In genomic region chr15:83464905-83465650, GRCm38 (mm10) we compare ENCODE assay signal across 8 mouse cellular contexts. TPM values are rescaled to one million over a fixed set of nuclear protein-coding genes. Genes with fewer than 3 reads are reported as not detected.
DNase-seq lines count a peak whose midpoint lies in the region; ATAC-seq and TF ChIP-seq lines count a peak whose summit lies in the region.

No protein-coding gene starts in this region.

- TF ChIP-seq CTCF in lung, embryonic 14.5 days (IDR thresholded peaks at IDR 0.05; ENCODE audit: low read depth): peak; percentile 44

- H3K27ac ChIP-seq in lung, embryonic 14.5 days (ENCODE audit: low read depth): no peak overlapping the region
- H3K27ac ChIP-seq in embryonic facial prominence, embryonic 10.5 days (replicated peaks): peak overlapping the region; percentile 89
- no peak overlapping the region for H3K27ac ChIP-seq in hindbrain, embryonic 15.5 days (replicated peaks)

- H3K36me3 ChIP-seq in lung, embryonic 14.5 days (ENCODE audit: insufficient read depth): no peaks in the 10 kb centered on the region
- no peaks in the 10 kb centered on the region for H3K36me3 ChIP-seq in embryonic facial prominence, embryonic 10.5 days (replicated peaks)
- H3K36me3 ChIP-seq in hindbrain, embryonic 15.5 days: no peaks in the 10 kb centered on the region

- H3K27me3 ChIP-seq in lung, embryonic 14.5 days (ENCODE audit: insufficient read depth, low read length): no peaks in the 10 kb centered on the region
- H3K27me3 ChIP-seq in embryonic facial prominence, embryonic 10.5 days (replicated peaks; ENCODE audit: low read depth, poor library complexity, severe bottlenecking): no peaks in the 10 kb centered on the region
- 0 out of 2 replicates have a peak, but pooled peaks cover 5% of the 10 kb centered on the region for H3K27me3 ChIP-seq in hindbrain, embryonic 15.5 days

- H3K9me3 ChIP-seq in lung, embryonic 14.5 days (ENCODE audit: low read depth, low read length): no peaks in the 10 kb centered on the region
- no peaks in the 10 kb centered on the region for H3K9me3 ChIP-seq in embryonic facial prominence, embryonic 10.5 days
- no peaks in the 10 kb centered on the region for H3K9me3 ChIP-seq in hindbrain, embryonic 15.5 days

- H3K4me2 ChIP-seq in lung, embryonic 14.5 days: peak overlapping the region; percentile 46
- peak overlapping the region; percentile 92 for H3K4me2 ChIP-seq in hindbrain, embryonic 15.5 days

- WGBS in lung, embryonic 14.5 days: 72% methylated on average over 19 of the region's 19 CpGs
- 77% methylated on average over 19 of the region's 19 CpGs for WGBS in embryonic facial prominence, embryonic 10.5 days
- 79% methylated on average over 19 of the region's 19 CpGs for WGBS in hindbrain, embryonic 15.5 days

- H3K4me1 ChIP-seq in lung, embryonic 14.5 days (ENCODE audit: insufficient read depth): peaks cover 8% of the 10 kb centered on the region; the same call in 1 of the 2 replicates
- peaks cover 21% of the 10 kb centered on the region for H3K4me1 ChIP-seq in embryonic facial prominence, embryonic 10.5 days
- H3K4me1 ChIP-seq in hindbrain, embryonic 15.5 days (replicated peaks): peaks cover 18% of the 10 kb centered on the region

- peak overlapping the region; percentile 75 for H3K4me3 ChIP-seq in lung, embryonic 14.5 days (ENCODE audit: low read depth, low read length)
- peak overlapping the region; percentile 80 for H3K4me3 ChIP-seq in embryonic facial prominence, embryonic 10.5 days
- peak overlapping the region; percentile 79 for H3K4me3 ChIP-seq in hindbrain, embryonic 15.5 days

- DNase-seq in lung, embryonic 14.5 days: no peak
- no peak for DNase-seq in lung, postnatal 4 days
- DNase-seq in embryonic facial prominence, embryonic 10.5 days (ENCODE audit: low spot score): no peak
- no peak for DNase-seq in frontal cortex, postnatal 25 days (ENCODE audit: low spot score in 2 of 2)
- no peak for DNase-seq in cerebellum, adult 8-10 months
- no peak for DNase-seq in layer of hippocampus, adult 9-10 months (ENCODE audit: low spot score)

- H3K9ac ChIP-seq in lung, embryonic 14.5 days: no peak overlapping the region
- H3K9ac ChIP-seq in hindbrain, embryonic 15.5 days: no peak overlapping the region

- no peak for ATAC-seq in lung, embryonic 14.5 days (ENCODE audit: insufficient read depth)
- no peak for ATAC-seq in hindbrain, embryonic 15.5 days (ENCODE audit: low FRiP score, low read depth)
- ATAC-seq in megakaryocyte progenitor cell, adult 5-6 weeks (replicated peaks; ENCODE audit: poor library complexity): peak; percentile 27

RNA-seq across cellular contexts. Expression of gene Pacsin2, which starts 0.7 kb away (rescaled TPM):
- 62.3 and 63.8 TPM in 2 replicates for polyA plus RNA-seq in lung, embryonic 14.5 days (2014; fragmentation: Nextera tagmentation; extraction: Ambion mirVana)
- 60.7 and 61.7 TPM in 2 replicates for polyA plus RNA-seq in embryonic facial prominence, embryonic 10.5 days (2016; fragmentation: Nextera tagmentation; extraction: Ambion mirVana)
- 27.6 and 31.7 TPM in 2 replicates for polyA plus RNA-seq in hindbrain, embryonic 15.5 days (2015; fragmentation: Nextera tagmentation; extraction: Ambion mirVana)
- 40.0 and 47.4 TPM in 2 replicates for total RNA-seq in megakaryocyte progenitor cell, adult 5-6 weeks (2015)
- 71.7 and 101 TPM in 2 replicates for total RNA-seq in megakaryocyte progenitor cell, adult 5-6 weeks (2017)

RNA-seq across cellular contexts. Expression of gene Ttll1, which starts 45.6 kb away (rescaled TPM):
- 13.8 and 15.1 TPM in 2 replicates for polyA plus RNA-seq in lung, embryonic 14.5 days (2014; fragmentation: Nextera tagmentation; extraction: Ambion mirVana)
- 30.9 and 32.6 TPM in 2 replicates for polyA plus RNA-seq in embryonic facial prominence, embryonic 10.5 days (2016; fragmentation: Nextera tagmentation; extraction: Ambion mirVana)
- 108 and 122 TPM in 2 replicates for polyA plus RNA-seq in hindbrain, embryonic 15.5 days (2015; fragmentation: Nextera tagmentation; extraction: Ambion mirVana)
- 6.2 and 7.6 TPM in 2 replicates for total RNA-seq in megakaryocyte progenitor cell, adult 5-6 weeks (2015)
- total RNA-seq in megakaryocyte progenitor cell, adult 5-6 weeks (2017): 2.0 and 4.9 TPM in 2 replicates
